Comparison of ENCODE assay signal across 8 mouse cellular contexts in genomic region chr12:112628928-112629721, GRCm38 (mm10). TPM values are rescaled to one million over a fixed set of nuclear protein-coding genes. Genes with fewer than 3 reads are reported as not detected.
DNase-seq lines count a peak whose midpoint lies in the region; ATAC-seq and TF ChIP-seq lines count a peak whose summit lies in the region.

No protein-coding gene starts in this region.

- TF ChIP-seq POLR2A in kidney, adult 2 months (IDR thresholded peaks at IDR 0.05; ENCODE audit: low read depth, low read length), result no peak

- peak overlapping the region; percentile 36; the same call in 1 of the 2 replicates for H3K4me3 ChIP-seq in kidney, adult 2 months (ENCODE audit: insufficient read depth, low read depth, low read length)
- peak overlapping the region; percentile 26 for H3K4me3 ChIP-seq in lung, embryonic 16.5 days (ENCODE audit: low read length)

- WGBS in kidney, adult 2 months, result 40% methylated on average over 19 of the region's 19 CpGs
- WGBS in lung, embryonic 16.5 days, result 22% methylated on average over 19 of the region's 19 CpGs

- H3K9ac ChIP-seq in lung, embryonic 16.5 days (ENCODE audit: low read length), result peak overlapping the region; percentile 23; the same call in 1 of the 2 replicates

- peak overlapping the region; percentile 51 for H3K4me2 ChIP-seq in lung, embryonic 16.5 days (ENCODE audit: low read depth, low read length)

- TF ChIP-seq CTCF in kidney, adult 2 months (conservative IDR thresholded peaks at IDR 0.05; ENCODE audit: insufficient read depth, insufficient read length, low read depth, low read length), result no peak

- H3K36me3 ChIP-seq in kidney, adult 2 months (ENCODE audit: control insufficient read depth, insufficient read depth, low read length), result no peaks in the 10 kb centered on the region
- H3K36me3 ChIP-seq in lung, embryonic 16.5 days (ENCODE audit: control insufficient read depth, insufficient read depth, low read length), result no peaks in the 10 kb centered on the region

- H3K27ac ChIP-seq in kidney, adult 2 months (ENCODE audit: insufficient read depth, low read depth, low read length), result no peak overlapping the region
- H3K27ac ChIP-seq in lung, embryonic 16.5 days (ENCODE audit: low read length), result peak overlapping the region; percentile 64; the same call in 1 of the 2 replicates

- H3K9me3 ChIP-seq in lung, embryonic 16.5 days (ENCODE audit: control insufficient read depth, low read length), result no peaks in the 10 kb centered on the region

- 0 out of 2 replicates have a peak, but pooled peaks cover 8% of the 10 kb centered on the region for H3K4me1 ChIP-seq in kidney, adult 2 months (ENCODE audit: control insufficient read depth, insufficient read depth, low read length)
- H3K4me1 ChIP-seq in lung, embryonic 16.5 days (replicated peaks; ENCODE audit: control insufficient read depth, insufficient read depth, low read length), result peaks cover 27% of the 10 kb centered on the region

- ATAC-seq in lung, embryonic 16.5 days (ENCODE audit: low read depth), result peak; percentile 88
- peak; percentile 78 for ATAC-seq in neutrophil, adult 5-6 weeks (ENCODE audit: extremely low read depth, insufficient number of reproducible peaks, low FRiP score, poor library complexity, severe bottlenecking)

- DNase-seq in 416B (ENCODE audit: low read depth), result peak; percentile 99
- DNase-seq in ES-CJ7 (ENCODE audit: low read depth, low spot score), result peak; percentile 79
- DNase-seq in cerebellum, postnatal 36 days, result peak; percentile 27 to 34
- peak; percentile 77 to 83 for DNase-seq in heart, adult 18-20 months
- DNase-seq in kidney, adult 2 months, result peak; percentile 50
- DNase-seq in frontal cortex, adult 2 months (ENCODE audit: extremely low spot score in 1 of 2, low spot score in 1 of 2), result no peak

- no peaks in the 10 kb centered on the region for H3K27me3 ChIP-seq in kidney, adult 2 months (replicated peaks; ENCODE audit: control insufficient read depth, insufficient read depth, low read length)
- no peaks in the 10 kb centered on the region for H3K27me3 ChIP-seq in lung, embryonic 16.5 days (ENCODE audit: control insufficient read depth, insufficient read depth, low read depth, low read length)

RNA-seq across cellular contexts. Expression of gene Adssl1, which starts 9.3 kb away (rescaled TPM):
- total RNA-seq in heart, adult 18-20 months (2021), result 100 to 1,000 TPM; 192 to 206 TPM
- 8.1 and 10.4 TPM in 2 replicates for polyA plus RNA-seq in kidney, adult 2 months (2012; rRNA removed)
- polyA plus RNA-seq in lung, embryonic 16.5 days (2015; fragmentation: Nextera tagmentation; extraction: Ambion mirVana), result 9.4 and 10.3 TPM in 2 replicates
- total RNA-seq in neutrophil, adult 5-6 weeks (2017), result 39.0 and 45.2 TPM in 2 replicates
- 32.6 and 33.0 TPM in 2 replicates for polyA plus RNA-seq in frontal cortex, adult 2 months (2012; rRNA removed)

RNA-seq across cellular contexts. Expression of gene Siva1, which starts 15.4 kb away (rescaled TPM):
- 10 to 100 TPM; 31.7 to 35.2 TPM for total RNA-seq in heart, adult 18-20 months (2021)
- 27.7 and 27.8 TPM in 2 replicates for polyA plus RNA-seq in kidney, adult 2 months (2012; rRNA removed)
- polyA plus RNA-seq in lung, embryonic 16.5 days (2015; fragmentation: Nextera tagmentation; extraction: Ambion mirVana), result 181 and 206 TPM in 2 replicates
- 45.4 and 52.7 TPM in 2 replicates for total RNA-seq in neutrophil, adult 5-6 weeks (2017)
- 24.4 and 30.2 TPM in 2 replicates for polyA plus RNA-seq in frontal cortex, adult 2 months (2012; rRNA removed)

RNA-seq across cellular contexts. Expression of gene Inf2, which starts 40.5 kb away (rescaled TPM):
- 10 to 100 TPM; 11.9 to 17.2 TPM for total RNA-seq in heart, adult 18-20 months (2021)
- polyA plus RNA-seq in kidney, adult 2 months (2012; rRNA removed), result 8.9 and 9.6 TPM in 2 replicates
- 3.5 and 3.7 TPM in 2 replicates for polyA plus RNA-seq in lung, embryonic 16.5 days (2015; fragmentation: Nextera tagmentation; extraction: Ambion mirVana)
- total RNA-seq in neutrophil, adult 5-6 weeks (2017), result 5.8 and 6.5 TPM in 2 replicates
- 87.3 and 106 TPM in 2 replicates for polyA plus RNA-seq in frontal cortex, adult 2 months (2012; rRNA removed)

RNA-seq across cellular contexts. Expression of gene Akt1, which starts 45.6 kb away (rescaled TPM):
- total RNA-seq in heart, adult 18-20 months (2021), result 100 to 1,000 TPM; 182 to 193 TPM
- 85.3 and 90.6 TPM in 2 replicates for polyA plus RNA-seq in kidney, adult 2 months (2012; rRNA removed)
- 42.4 and 43.5 TPM in 2 replicates for polyA plus RNA-seq in lung, embryonic 16.5 days (2015; fragmentation: Nextera tagmentation; extraction: Ambion mirVana)
- 197 and 218 TPM in 2 replicates for total RNA-seq in neutrophil, adult 5-6 weeks (2017)
- polyA plus RNA-seq in frontal cortex, adult 2 months (2012; rRNA removed), result 174 and 175 TPM in 2 replicates

RNA-seq across cellular contexts. Expression of gene Zbtb42, which starts 49.5 kb away (rescaled TPM):
- total RNA-seq in heart, adult 18-20 months (2021), result 1 to 10 TPM; 3.6 to 4.9 TPM
- polyA plus RNA-seq in kidney, adult 2 months (2012; rRNA removed), result 10.7 and 12.1 TPM in 2 replicates
- 11.1 and 11.3 TPM in 2 replicates for polyA plus RNA-seq in lung, embryonic 16.5 days (2015; fragmentation: Nextera tagmentation; extraction: Ambion mirVana)
- 13.4 and 15.0 TPM in 2 replicates for total RNA-seq in neutrophil, adult 5-6 weeks (2017)
- polyA plus RNA-seq in frontal cortex, adult 2 months (2012; rRNA removed), result 0.90 and 1.4 TPM in 2 replicates

Comparison
In these comparisons a context has a peak if more than half of its experiments do, and no peak if none do; other contexts are left out.
1. DNase-seq: peak in 416B (single experiment), ES-CJ7 (single experiment), cerebellum, postnatal 36 days (2 of 2), heart, adult 18-20 months (2 of 2) and kidney, adult 2 months (single experiment); none in frontal cortex, adult 2 months (0 of 2).